Mouse (Mus musculus): ENCODE data around the gene Zswim4. TPM values are rescaled to one million over a fixed set of nuclear protein-coding genes. Genes with fewer than 3 reads are reported as not detected.
A peak's percentile ranks its signal among the peaks of the same experiment; 100 is the strongest.

Gene Zswim4
- polyA plus RNA-seq, 1 experiment from 2014 or later: 57.9 TPM

- Histone ChIP-seq H3K9ac (peak within 1 kb of the TSS; percentile 78), H3K4me1 (no peaks in the 10 kb centered on the region), H3K4me2 (replicated peaks) (peak within 1 kb of the TSS; percentile 84), H3K27me3 (replicated peaks) (no peaks in the 10 kb centered on the region), H3K4me3 (peak within 1 kb of the TSS; percentile 83), H3K27ac (no peak within 1 kb of the TSS), H3K36me3 (peaks cover 72% of the 10 kb centered on the region), H3K9me3 (no peaks in the 10 kb centered on the region)
- 4% methylated on average over 52 of the region's 52 CpGs for WGBS
- peak; percentile 94 for ATAC-seq (ENCODE audit: low FRiP score, low read depth)
These were observed 12.7 kb upstream of the Zswim4 start, which contains the start of gene D8Ertd738e for GRCm38 (mm10) chr8:84249257-84250170. D8Ertd738e (minus strand) TSS chr8:84249719.

GRCm38 (mm10) chr8:84241821-84242220 is 5.0 kb upstream of the Zswim4 start:
- Histone ChIP-seq H3K27ac (no peak overlapping the region), H3K4me2 (replicated peaks) (no peak overlapping the region), H3K27me3 (replicated peaks) (no peaks in the 10 kb centered on the region), H3K9me3 (no peaks in the 10 kb centered on the region), H3K36me3 (peaks cover 34% of the 10 kb centered on the region), H3K9ac (no peak overlapping the region), H3K4me1 (peaks cover 6% of the 10 kb centered on the region; the same call in 1 of the 2 replicates), H3K4me3 (no peak overlapping the region)
- 84% methylated on average over 2 of the region's 2 CpGs for WGBS
- ATAC-seq (ENCODE audit: low FRiP score, low read depth): no peak

- Histone ChIP-seq H3K4me1 (peaks cover 8% of the 10 kb centered on the region; the same call in 1 of the 2 replicates), H3K4me2 (replicated peaks) (no peak overlapping the region), H3K27ac (no peak overlapping the region), H3K27me3 (replicated peaks) (no peaks in the 10 kb centered on the region), H3K9me3 (no peaks in the 10 kb centered on the region), H3K9ac (no peak overlapping the region), H3K36me3 (peaks cover 27% of the 10 kb centered on the region), H3K4me3 (no peak overlapping the region)
- 68% methylated on average over 6 of the region's 6 CpGs for WGBS
- no peak for ATAC-seq (ENCODE audit: low FRiP score, low read depth)
These were observed 4.3 kb upstream of the Zswim4 start for GRCm38 (mm10) chr8:84241167-84241566.

- peaks cover 24% of the 10 kb centered on the region for H3K36me3 ChIP-seq
- H3K4me2 ChIP-seq (replicated peaks): peak overlapping the region; percentile 61
- peaks cover 28% of the 10 kb centered on the region for H3K4me1 ChIP-seq
- peak overlapping the region; percentile 68; the same call in 1 of the 2 replicates for H3K27ac ChIP-seq
- ATAC-seq (ENCODE audit: low FRiP score, low read depth): peak; percentile 5; the same call in 1 of the 2 replicates
- peak overlapping the region; percentile 49 for H3K4me3 ChIP-seq
- no peaks in the 10 kb centered on the region for H3K9me3 ChIP-seq
- 22% methylated on average over 19 of the region's 19 CpGs for WGBS
- peak overlapping the region; percentile 64 for H3K9ac ChIP-seq
- no peaks in the 10 kb centered on the region for H3K27me3 ChIP-seq (replicated peaks)
These were observed 831 bp upstream of the Zswim4 start for GRCm38 (mm10) chr8:84237542-84238229.

- Histone ChIP-seq H3K4me1 (peaks cover 28% of the 10 kb centered on the region), H3K9me3 (no peaks in the 10 kb centered on the region), H3K4me3 (peak overlapping the region; percentile 90), H3K27me3 (replicated peaks) (no peaks in the 10 kb centered on the region), H3K36me3 (peaks cover 35% of the 10 kb centered on the region), H3K9ac (peak overlapping the region; percentile 98), H3K27ac (peak overlapping the region; percentile 8; the same call in 1 of the 2 replicates), H3K4me2 (replicated peaks) (peak overlapping the region; percentile 90)
- ATAC-seq (ENCODE audit: low FRiP score, low read depth): peak; percentile 42
- WGBS: 1% methylated on average over 30 of the region's 30 CpGs
These were observed 351 bp downstream of the Zswim4 start for GRCm38 (mm10) chr8:84236410-84236997.

- 29% methylated on average over 10 of the region's 10 CpGs for WGBS
These were observed 977 bp downstream of the Zswim4 start for GRCm38 (mm10) chr8:84235746-84236409.

GRCm38 (mm10) chr8:84233055-84233454 is 3.8 kb downstream of the Zswim4 start:
- Histone ChIP-seq H3K27ac (no peak overlapping the region), H3K4me2 (replicated peaks) (no peak overlapping the region), H3K4me3 (no peak overlapping the region), H3K4me1 (peaks cover 27% of the 10 kb centered on the region), H3K9ac (no peak overlapping the region), H3K27me3 (replicated peaks) (no peaks in the 10 kb centered on the region), H3K36me3 (peaks cover 69% of the 10 kb centered on the region), H3K9me3 (no peaks in the 10 kb centered on the region)
- 92% methylated on average over 2 of the region's 2 CpGs for WGBS
- no peak for ATAC-seq (ENCODE audit: low FRiP score, low read depth)

More at GRCm38 (mm10) chr8:84235746-84236409, 977 bp downstream of the Zswim4 start:
- ATAC-seq (ENCODE audit: low FRiP score, low read depth): no peak
- H3K4me1 ChIP-seq: peaks cover 28% of the 10 kb centered on the region
- H3K9ac ChIP-seq: peak overlapping the region; percentile 98
- no peaks in the 10 kb centered on the region for H3K9me3 ChIP-seq
- H3K36me3 ChIP-seq: peaks cover 41% of the 10 kb centered on the region
- no peaks in the 10 kb centered on the region for H3K27me3 ChIP-seq (replicated peaks)
- no peak overlapping the region for H3K27ac ChIP-seq
- H3K4me3 ChIP-seq: peak overlapping the region; percentile 90
- peak overlapping the region; percentile 90 for H3K4me2 ChIP-seq (replicated peaks)

- Histone ChIP-seq H3K27ac (no peak overlapping the region), H3K9me3 (no peaks in the 10 kb centered on the region), H3K36me3 (peaks cover 91% of the 10 kb centered on the region), H3K4me2 (replicated peaks) (no peak overlapping the region), H3K4me3 (no peak overlapping the region), H3K9ac (no peak overlapping the region), H3K4me1 (peaks cover 16% of the 10 kb centered on the region), H3K27me3 (replicated peaks) (no peaks in the 10 kb centered on the region)
- no peak for ATAC-seq (ENCODE audit: low FRiP score, low read depth)
- 80% methylated on average over 17 of the region's 17 CpGs for WGBS
These were observed 6.1 kb downstream of the Zswim4 start for GRCm38 (mm10) chr8:84230735-84231134.

GRCm38 (mm10) chr8:84223322-84224029 is 13.4 kb downstream of the Zswim4 start:
- 81% methylated on average over 21 of the region's 21 CpGs for WGBS
- no peak overlapping the region for H3K4me3 ChIP-seq
- peaks cover 94% of the 10 kb centered on the region for H3K36me3 ChIP-seq
- H3K9ac ChIP-seq: no peak overlapping the region
- H3K27me3 ChIP-seq (replicated peaks): no peaks in the 10 kb centered on the region
- ATAC-seq (ENCODE audit: low FRiP score, low read depth): peak; percentile 56; the same call in 1 of the 2 replicates
- no peak overlapping the region for H3K4me2 ChIP-seq (replicated peaks)
- H3K27ac ChIP-seq: no peak overlapping the region
- H3K4me1 ChIP-seq: no peaks in the 10 kb centered on the region
- H3K9me3 ChIP-seq: no peaks in the 10 kb centered on the region

- H3K9ac ChIP-seq: no peak overlapping the region
- H3K4me3 ChIP-seq: no peak overlapping the region
- H3K27ac ChIP-seq: no peak overlapping the region
- ATAC-seq (ENCODE audit: low FRiP score, low read depth): no peak
- 94% methylated on average over 9 of the region's 9 CpGs for WGBS
- H3K4me2 ChIP-seq (replicated peaks): no peak overlapping the region
- H3K27me3 ChIP-seq (replicated peaks): no peaks in the 10 kb centered on the region
- no peaks in the 10 kb centered on the region for H3K9me3 ChIP-seq
- H3K4me1 ChIP-seq: no peaks in the 10 kb centered on the region
- peaks cover 95% of the 10 kb centered on the region for H3K36me3 ChIP-seq
These were observed 14.2 kb downstream of the Zswim4 start for GRCm38 (mm10) chr8:84222566-84223165.

- Histone ChIP-seq H3K27me3 (replicated peaks) (no peaks in the 10 kb centered on the region), H3K4me3 (no peak overlapping the region), H3K9me3 (no peaks in the 10 kb centered on the region), H3K36me3 (peaks cover 92% of the 10 kb centered on the region), H3K4me2 (replicated peaks) (no peak overlapping the region), H3K27ac (no peak overlapping the region), H3K9ac (no peak overlapping the region), H3K4me1 (no peaks in the 10 kb centered on the region)
- WGBS: 91% methylated on average over 7 of the region's 7 CpGs
- ATAC-seq (ENCODE audit: low FRiP score, low read depth): no peak
These were observed 16.8 kb downstream of the Zswim4 start for GRCm38 (mm10) chr8:84220105-84220504.
